Mouse (Mus musculus) small intestine, adult 2 months (tissue): ENCODE measurements around the gene Rnf40. TPM values are rescaled to one million over a fixed set of nuclear protein-coding genes. Genes with fewer than 3 reads are reported as not detected.

ENCODE experiments used
- H3K27ac ChIP-seq: fragments of 200-500 bp; 2 replicates; pipeline ENCODE4 v1.5.1; 2012; ENCODE audit warnings: low read depth, low read length, control low read depth, inconsistent platforms; ENCODE audit not compliant: insufficient read depth
- H3K27me3 ChIP-seq: fragments of 200-500 bp; 2 replicates; pipeline ENCODE4 v1.6.1; 2012; ENCODE audit warnings: mild to moderate bottlenecking, moderate library complexity, low read length, inconsistent platforms; ENCODE audit not compliant: control insufficient read depth, insufficient read depth
- H3K36me3 ChIP-seq: fragments of 200-500 bp; 2 replicates; pipeline ENCODE4 v1.6.1; 2012; ENCODE audit warnings: mild to moderate bottlenecking, low read length, control low read depth, inconsistent platforms; ENCODE audit not compliant: control insufficient read depth, insufficient read depth
- H3K4me1 ChIP-seq: fragments of 200-500 bp; 2 replicates; pipeline ENCODE4 v1.6.1; 2012; ENCODE audit warnings: low read length, inconsistent platforms, mixed read lengths; ENCODE audit not compliant: control insufficient read depth, insufficient read depth, insufficient read length
- H3K4me3 ChIP-seq: fragments of 200-500 bp; 2 replicates; pipeline ENCODE4 v1.5.1; 2012; ENCODE audit warnings: low read depth, mild to moderate bottlenecking, control low read depth, inconsistent platforms, low read length, moderate library complexity
- CTCF ChIP-seq: fragments of 200-500 bp; IDR thresholded peaks from 2 replicates; pipeline ENCODE4 v1.5.1; 2012; ENCODE audit warnings: low read depth, mild to moderate bottlenecking, control low read depth, inconsistent platforms, low read length, moderate library complexity, mixed read lengths; ENCODE audit not compliant: insufficient replicate concordance, insufficient read length; ENCODE audit errors: extremely low read depth
- POLR2A ChIP-seq: fragments of 200-500 bp; IDR thresholded peaks from 2 replicates; pipeline ENCODE4 v1.6.1; 2012; ENCODE audit warnings: low read depth, mild to moderate bottlenecking, control low read depth, inconsistent platforms, low read length, moderate library complexity
- WGBS: fragments of 180-500 bp; shearing (Covaris S2); methylation state at CpG from one replicate; pipeline ENCODE4 v1.1.7; 2018; 5-methylcytosine and 5-hydroxymethylcytosine counted together
- polyA plus RNA-seq: library from polyadenylated mRNA; depleted of rRNA; stranded (reverse); fragments of >200 nt; gene quantifications from 2 replicates; pipeline ENCODE4 v1.2.3, GENCODE M21; 2012; rRNA removed

The Rnf40 gene
- 10.6 and 20.6 TPM in 2 replicates for polyA plus RNA-seq

GRCm38 (mm10) chr7:127588011-127588871 is at the start of gene Rnf40, which contains the start of gene Ccdc189:
Rnf40 (plus strand) TSS chr7:127588767.
Ccdc189 (minus strand) TSS chr7:127588595.
- peaks cover 36% of the 10 kb centered on the region for H3K36me3 ChIP-seq
- under 1% methylated on average over 50 of the region's 50 CpGs for WGBS
- H3K27ac ChIP-seq: peak within 1 kb of the TSS; percentile 22
- H3K4me3 ChIP-seq: peak within 1 kb of the TSS; percentile 91
- no peaks in the 10 kb centered on the region for H3K27me3 ChIP-seq
- TF ChIP-seq POLR2A (peak; percentile 24; the same call in 1 of the 2 replicates), CTCF (no peak)
- peaks cover 9% of the 10 kb centered on the region; the same call in 1 of the 2 replicates for H3K4me1 ChIP-seq

DNA sequence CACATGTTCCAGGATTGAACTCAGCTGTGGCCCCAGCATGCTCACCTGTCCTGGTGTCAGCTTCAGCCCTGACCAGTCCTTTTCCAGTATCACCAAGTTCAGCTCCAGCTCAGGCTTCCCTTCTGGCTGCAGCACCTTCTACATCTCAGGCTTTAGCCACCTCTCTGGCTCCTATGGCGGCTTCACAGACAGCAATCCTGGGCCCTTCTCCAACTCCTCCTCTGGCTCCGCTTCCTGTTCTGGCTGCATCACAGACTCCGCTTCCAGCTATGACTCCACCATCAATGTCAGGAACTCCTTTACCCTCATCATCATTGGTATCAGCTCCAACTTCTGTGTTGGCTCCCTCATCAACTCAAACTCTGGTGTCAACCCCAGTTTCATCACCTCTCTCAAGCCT is 46.9 kb upstream of the Rnf40 start:
- H3K4me1 ChIP-seq: no peaks in the 10 kb centered on the region

GRCm38 (mm10) chr7:127549116-127549835 is 39.3 kb upstream of the Rnf40 start:
- Histone ChIP-seq H3K4me3 (no peak overlapping the region), H3K27ac (no peak overlapping the region), H3K27me3 (no peaks in the 10 kb centered on the region), H3K36me3 (peaks cover 60% of the 10 kb centered on the region), H3K4me1 (no peaks in the 10 kb centered on the region)
- 71% methylated on average over 15 of the region's 15 CpGs for WGBS
- TF ChIP-seq POLR2A (no peak), CTCF (no peak)

More for the DNA sequence above, 46.9 kb upstream of the Rnf40 start:
- no peak overlapping the region for H3K4me3 ChIP-seq
- H3K36me3 ChIP-seq: peaks cover 77% of the 10 kb centered on the region
- no peaks in the 10 kb centered on the region for H3K27me3 ChIP-seq
- WGBS: 96% methylated on average over 3 of the region's 3 CpGs
- H3K27ac ChIP-seq: no peak overlapping the region
- TF ChIP-seq POLR2A (no peak), CTCF (no peak)

GRCm38 (mm10) chr7:127551558-127551957 is 37.0 kb upstream of the Rnf40 start:
- WGBS: 84% methylated on average over 8 of the region's 8 CpGs
- Histone ChIP-seq H3K4me3 (no peak overlapping the region), H3K27ac (no peak overlapping the region), H3K36me3 (peaks cover 66% of the 10 kb centered on the region), H3K4me1 (no peaks in the 10 kb centered on the region), H3K27me3 (no peaks in the 10 kb centered on the region)
- no peak for TF ChIP-seq POLR2A

- WGBS: 93% methylated on average over 11 of the region's 11 CpGs
- H3K27ac ChIP-seq: no peak overlapping the region
Measured at GRCm38 (mm10) chr7:127560580-127560979, 28.0 kb upstream of the Rnf40 start.

GRCm38 (mm10) chr7:127561340-127561858 is 27.2 kb upstream of the Rnf40 start, which contains the start of gene Tmem265:
Tmem265 (plus strand) TSS chr7:127561390.
- TF ChIP-seq CTCF (no peak), POLR2A (no peak)
- peaks cover 54% of the 10 kb centered on the region for H3K36me3 ChIP-seq
- WGBS: 75% methylated on average over 5 of the region's 5 CpGs

More at GRCm38 (mm10) chr7:127560580-127560979, 28.0 kb upstream of the Rnf40 start:
- Histone ChIP-seq H3K4me3 (no peak overlapping the region), H3K27me3 (no peaks in the 10 kb centered on the region), H3K36me3 (peaks cover 55% of the 10 kb centered on the region), H3K4me1 (no peaks in the 10 kb centered on the region)
- TF ChIP-seq CTCF (no peak), POLR2A (no peak)

GRCm38 (mm10) chr7:127564381-127565150 is 24.0 kb upstream of the Rnf40 start:
- no peak for TF ChIP-seq CTCF
- no peak for TF ChIP-seq POLR2A
- no peaks in the 10 kb centered on the region for H3K27me3 ChIP-seq
- H3K4me3 ChIP-seq: no peak overlapping the region
- 66% methylated on average over 6 of the region's 6 CpGs for whole genome bisulfite sequencing
- H3K4me1 ChIP-seq: no peaks in the 10 kb centered on the region
- peaks cover 33% of the 10 kb centered on the region for H3K36me3 ChIP-seq
- no peak overlapping the region for H3K27ac ChIP-seq

More at GRCm38 (mm10) chr7:127561340-127561858, 27.2 kb upstream of the Rnf40 start, which contains the start of gene Tmem265:
- no peak within 1 kb of the TSS for H3K27ac ChIP-seq
- H3K4me3 ChIP-seq: no peak within 1 kb of the TSS
- H3K27me3 ChIP-seq: no peaks in the 10 kb centered on the region
- H3K4me1 ChIP-seq: no peaks in the 10 kb centered on the region
